Mouse (Mus musculus) MEL (cell line): ENCODE measurements around the gene Rhbdl1. TPM values are rescaled to one million over a fixed set of nuclear protein-coding genes. Genes with fewer than 3 reads are reported as not detected.
A peak's percentile ranks its signal among the peaks of the same experiment; 100 is the strongest.

Experiments
- DNase-seq: peaks from one replicate; pipeline ENCODE4 v3.0.0; 2011; ENCODE audit warnings: low read depth, low spot score
- H3K27ac ChIP-seq: 2 replicates; pipeline ENCODE4 v1.5.1; 2012; ENCODE audit warnings: low read depth, mild to moderate bottlenecking, control low read depth, low read length, moderate library complexity; ENCODE audit not compliant: control insufficient read depth
- H3K27me3 ChIP-seq, 2 experiments: fragments of 150-350 bp in 1 of 2; sonication (generic) in 1 of 2; 2 replicates each; pipeline ENCODE4 v1.6.1; 2012; ENCODE audit warnings: low read length in 2 of 2, mild to moderate bottlenecking in 2 of 2, improper control_type of control experiment in 1 of 2, moderate library complexity in 1 of 2; ENCODE audit not compliant: insufficient read depth in 2 of 2, control insufficient read depth in 1 of 2
- H3K36me3 ChIP-seq, 2 experiments: 2 replicates each; pipeline ENCODE4 v1.6.1; 2012 to 2014; ENCODE audit warnings: low read length in 2 of 2, improper control_type of control experiment in 1 of 2, inconsistent platforms in 1 of 2, mild to moderate bottlenecking in 1 of 2; ENCODE audit not compliant: insufficient read depth in 2 of 2, control insufficient read depth in 1 of 2
- H3K4me1 ChIP-seq, 2 experiments: fragments of 150-350 bp in 1 of 2; sonication (generic) in 1 of 2; 2 replicates each; pipeline ENCODE4 v1.6.1; 2012; ENCODE audit warnings: low read length in 2 of 2, improper control_type of control experiment in 1 of 2, mild to moderate bottlenecking in 1 of 2; ENCODE audit not compliant: insufficient read depth in 2 of 2, control insufficient read depth in 1 of 2
- H3K4me3 ChIP-seq, 2 experiments: fragments of 150-350 bp in 1 of 2; sonication (generic) in 1 of 2; 2 replicates each; pipeline ENCODE4 v1.5.1; 2012; ENCODE audit warnings: low read depth in 2 of 2, low read length in 2 of 2, mild to moderate bottlenecking in 2 of 2, moderate library complexity in 2 of 2, control low read depth in 1 of 2, improper control_type of control experiment in 1 of 2; ENCODE audit not compliant: control insufficient read depth in 1 of 2, insufficient read depth in 1 of 2
- H3K79me2 ChIP-seq: 2 replicates; pipeline ENCODE4 v1.6.1; 2012; ENCODE audit warnings: mild to moderate bottlenecking, low read length, moderate library complexity; ENCODE audit not compliant: control insufficient read depth, poor library complexity, insufficient read depth
- H3K9ac ChIP-seq: 2 replicates; pipeline ENCODE4 v1.6.1; 2012; ENCODE audit warnings: low read depth, mild to moderate bottlenecking, control low read depth, low read length, moderate library complexity; ENCODE audit not compliant: control insufficient read depth, poor library complexity, severe bottlenecking
- H3K9me3 ChIP-seq: fragments of 150-350 bp; sonication (generic); replicated peaks from 2 replicates; pipeline ENCODE4 v1.6.1; 2012; ENCODE audit warnings: mild to moderate bottlenecking, low read length, improper control_type of control experiment, moderate library complexity; ENCODE audit not compliant: insufficient read depth
- CTCF ChIP-seq, 3 experiments: IDR thresholded peaks in 2 of 3; conservative IDR thresholded peaks in 1 of 3; 2 replicates each; pipeline ENCODE4 v1.5.1; 2011 to 2012; ENCODE audit warnings: low read length in 3 of 3, low read depth in 2 of 3, mild to moderate bottlenecking in 2 of 3, improper control_type of control experiment in 1 of 3, inconsistent platforms in 1 of 3, mixed read lengths in 1 of 3, moderate library complexity in 1 of 3; ENCODE audit not compliant: control insufficient read depth in 1 of 3, insufficient read depth in 1 of 3, poor library complexity in 1 of 3, severe bottlenecking in 1 of 3
- E2F4 ChIP-seq: IDR thresholded peaks from 2 replicates; pipeline ENCODE4 v1.6.1; 2011; ENCODE audit warnings: low read depth, low read length, improper control_type of control experiment, borderline replicate concordance
- ELF1 ChIP-seq: IDR thresholded peaks from 2 replicates; pipeline ENCODE4 v1.6.1; 2014; ENCODE audit warnings: low read depth, mild to moderate bottlenecking, inconsistent platforms, low read length, improper control_type of control experiment, moderate library complexity
- EP300 ChIP-seq, 2 experiments: IDR thresholded peaks; 2 replicates each; pipeline ENCODE4 v1.6.1; 2011; ENCODE audit warnings: improper control_type of control experiment in 2 of 2, low read length in 2 of 2, low read depth in 1 of 2, mild to moderate bottlenecking in 1 of 2
- GABPA ChIP-seq: IDR thresholded peaks from 2 replicates; pipeline ENCODE4 v1.6.1; 2012; ENCODE audit warnings: low read depth, mild to moderate bottlenecking, inconsistent platforms, low read length, improper control_type of control experiment, moderate library complexity
- HCFC1 ChIP-seq: IDR thresholded peaks from 2 replicates; pipeline ENCODE4 v1.6.1; 2012; ENCODE audit warnings: low read depth, mild to moderate bottlenecking, inconsistent platforms, low read length, improper control_type of control experiment, moderate library complexity
- KAT2A ChIP-seq: conservative IDR thresholded peaks from 2 replicates; pipeline ENCODE4 v1.6.1; 2012; ENCODE audit warnings: low read depth, low read length, improper control_type of control experiment, inconsistent platforms
- MXI1 ChIP-seq: IDR thresholded peaks from 2 replicates; pipeline ENCODE4 v1.6.1; 2011; ENCODE audit warnings: mild to moderate bottlenecking, low read depth, low read length, improper control_type of control experiment
- MYB ChIP-seq: IDR thresholded peaks from 2 replicates; pipeline ENCODE4 v1.6.1; 2011; ENCODE audit warnings: mild to moderate bottlenecking, low read depth, low read length, improper control_type of control experiment
- NRF1 ChIP-seq: IDR thresholded peaks from 2 replicates; pipeline ENCODE4 v1.6.1; 2014; ENCODE audit warnings: low read depth, mild to moderate bottlenecking, inconsistent platforms, low read length, improper control_type of control experiment, moderate library complexity; ENCODE audit not compliant: poor library complexity, insufficient read depth, severe bottlenecking
- POLR2A ChIP-seq, 2 experiments: IDR thresholded peaks; 2 replicates each; pipeline ENCODE4 v1.6.1; 2011 to 2012; ENCODE audit warnings: low read length in 2 of 2, mild to moderate bottlenecking in 2 of 2, control low read depth in 1 of 2, improper control_type of control experiment in 1 of 2, low read depth in 1 of 2, moderate library complexity in 1 of 2; ENCODE audit not compliant: control insufficient read depth in 1 of 2, insufficient read depth in 1 of 2, poor library complexity in 1 of 2
- POLR2AphosphoS5 ChIP-seq: IDR thresholded peaks from 2 replicates; pipeline ENCODE4 v1.6.1; 2012; ENCODE audit warnings: low read depth, borderline replicate concordance, mild to moderate bottlenecking, inconsistent platforms, low read length, moderate library complexity, mixed read lengths
- RCOR1 ChIP-seq: IDR thresholded peaks from 2 replicates; pipeline ENCODE4 v1.6.1; 2012; ENCODE audit warnings: low read depth, mild to moderate bottlenecking, inconsistent platforms, low read length, improper control_type of control experiment
- TAL1 ChIP-seq: IDR thresholded peaks from 2 replicates; pipeline ENCODE4 v1.6.1; 2012; ENCODE audit warnings: mild to moderate bottlenecking, inconsistent platforms, low read length, moderate library complexity, mixed read lengths
- TBP ChIP-seq: IDR thresholded peaks from 2 replicates; pipeline ENCODE4 v1.8.0; 2011; ENCODE audit warnings: low read depth, low read length, improper control_type of control experiment
- TCF12 ChIP-seq: IDR thresholded peaks from 2 replicates; pipeline ENCODE4 v1.6.1; 2014; ENCODE audit warnings: low read depth, mild to moderate bottlenecking, inconsistent platforms, low read length, improper control_type of control experiment, moderate library complexity
- UBTF ChIP-seq: IDR thresholded peaks from 2 replicates; pipeline ENCODE4 v1.6.1; 2012; ENCODE audit warnings: low read depth, mild to moderate bottlenecking, inconsistent platforms, low read length, improper control_type of control experiment, moderate library complexity, borderline replicate concordance; ENCODE audit not compliant: insufficient read depth
- USF1 ChIP-seq: IDR thresholded peaks from 2 replicates; pipeline ENCODE4 v1.6.1; 2014; ENCODE audit warnings: low read depth, mild to moderate bottlenecking, inconsistent platforms, low read length, improper control_type of control experiment, moderate library complexity
- ZC3H11A ChIP-seq: IDR thresholded peaks from 2 replicates; pipeline ENCODE4 v1.6.1; 2012; ENCODE audit warnings: low read depth, mild to moderate bottlenecking, inconsistent platforms, low read length, improper control_type of control experiment
- ZKSCAN1 ChIP-seq: IDR thresholded peaks from 2 replicates; pipeline ENCODE4 v1.6.1; 2012; ENCODE audit warnings: low read depth, mild to moderate bottlenecking, inconsistent platforms, low read length, improper control_type of control experiment, moderate library complexity
- ZMIZ1 ChIP-seq: IDR thresholded peaks from 2 replicates; pipeline ENCODE4 v1.6.1; 2012; ENCODE audit warnings: low read depth, mild to moderate bottlenecking, inconsistent platforms, low read length, improper control_type of control experiment, moderate library complexity
- ZNF384 ChIP-seq: IDR thresholded peaks from 2 replicates; pipeline ENCODE4 v1.6.1; 2012; ENCODE audit warnings: low read depth, mild to moderate bottlenecking, inconsistent platforms, low read length, improper control_type of control experiment
- polyA plus RNA-seq, 2 experiments: library from polyadenylated mRNA; stranded (reverse) in 1 of 2; unstranded in 1 of 2; fragments of >175 nt in 1 of 2; fragments of >200 nt in 1 of 2; gene quantifications; 2 replicates each; pipeline versions ENCODE4 v1.2.1 to v1.2.4; 2012; ENCODE audit warnings: low replicate concordance in 2 of 2, low read depth in 1 of 2; ENCODE audit not compliant: insufficient read length in 2 of 2, insufficient read depth in 1 of 2, missing spikeins in 1 of 2
- total RNA-seq: library from RNA; depleted of rRNA; stranded (reverse); fragments of 300-350 nt; gene quantifications from 2 replicates; pipeline ENCODE4 v1.2.3, GENCODE M21; 2012

Rhbdl1 gene
- total and polyA plus RNA-seq, 3 experiments, result 1.4 to 4.0 TPM; not detected in 1

- peak overlapping the region; percentile 47 for H3K27ac ChIP-seq
- peaks cover 0 to 5% of the 10 kb centered on the region in 2 experiments; a peak in 1 of 4 replicates for H3K4me1 ChIP-seq
- no peak for TF ChIP-seq MYB
- TF ChIP-seq ZMIZ1, result no peak
- peak in 1 of 2 experiments; percentile 35; a peak in 1 of 4 replicates for TF ChIP-seq POLR2A (IDR thresholded peaks at IDR 0.05; ENCODE audit: control insufficient read depth in 1 of 2, insufficient read depth in 1 of 2, low read depth in 1 of 2, low read length in 2 of 2, poor library complexity in 1 of 2)
- TF ChIP-seq TBP, result peak; percentile 53
- no peak for TF ChIP-seq TCF12
- no peak for TF ChIP-seq POLR2AphosphoS5
- no peak for TF ChIP-seq CTCF (IDR thresholded peaks at IDR 0.05 in 2 of 3, conservative IDR thresholded peaks at IDR 0.05 in 1 of 3; ENCODE audit: control insufficient read depth in 1 of 3, insufficient read depth in 1 of 3, low read depth in 2 of 3, low read length in 3 of 3, poor library complexity in 1 of 3, severe bottlenecking in 1 of 3)
- TF ChIP-seq ELF1, result 0 out of 2 replicates have a peak, but pooled peaks have one; percentile 33
- TF ChIP-seq UBTF, result no peak
- no peak for TF ChIP-seq ZNF384
- TF ChIP-seq ZC3H11A, result no peak
- TF ChIP-seq, all 39 proteins: peak for 3
- Histone ChIP-seq H3K27me3 (no peaks in the 10 kb centered on the region), H3K36me3 (peaks cover 0 to 6% of the 10 kb centered on the region in 2 experiments; a peak in 2 of 4 replicates), H3K4me3 (peak overlapping the region; percentile 76 to 79), H3K9ac (peak overlapping the region; percentile 80), H3K79me2 (peaks cover 25% of the 10 kb centered on the region), H3K9me3 (no peaks in the 10 kb centered on the region)
- DNase-seq, result no peak
Measured at GRCm38 (mm10) chr17:25867509-25867835, 30.4 kb upstream of the Rhbdl1 start.

GRCm38 (mm10) chr17:25866172-25866571 is 29.1 kb upstream of the Rhbdl1 start:
- H3K79me2 ChIP-seq, result peaks cover 25% of the 10 kb centered on the region
- H3K4me3 ChIP-seq, result no peak overlapping the region
- no peak overlapping the region for H3K27ac ChIP-seq
- H3K9me3 ChIP-seq, result no peaks in the 10 kb centered on the region
- peaks cover 0 to 13% of the 10 kb centered on the region in 2 experiments; a peak in 2 of 4 replicates for H3K36me3 ChIP-seq
- no peaks in the 10 kb centered on the region for H3K27me3 ChIP-seq
- peaks cover 0 to 13% of the 10 kb centered on the region in 2 experiments; a peak in 2 of 4 replicates for H3K4me1 ChIP-seq
- no peak for DNase-seq
- TF ChIP-seq KAT2A, result no peak
- TF ChIP-seq TAL1, result no peak
- no peak for TF ChIP-seq TCF12
- TF ChIP-seq POLR2AphosphoS5, result no peak
- TF ChIP-seq RCOR1, result no peak
- TF ChIP-seq USF1, result no peak
- TF ChIP-seq HCFC1, result no peak
- TF ChIP-seq CTCF (IDR thresholded peaks at IDR 0.05 in 2 of 3, conservative IDR thresholded peaks at IDR 0.05 in 1 of 3; ENCODE audit: control insufficient read depth in 1 of 3, insufficient read depth in 1 of 3, low read depth in 2 of 3, low read length in 3 of 3, poor library complexity in 1 of 3, severe bottlenecking in 1 of 3), result no peak
- no peak for TF ChIP-seq EP300 (IDR thresholded peaks at IDR 0.05; ENCODE audit: low read depth in 1 of 2, low read length in 2 of 2)
- TF ChIP-seq NRF1, result no peak
- no peak for TF ChIP-seq E2F4
- no peak for TF ChIP-seq POLR2A (IDR thresholded peaks at IDR 0.05; ENCODE audit: control insufficient read depth in 1 of 2, insufficient read depth in 1 of 2, low read depth in 1 of 2, low read length in 2 of 2, poor library complexity in 1 of 2)
- TF ChIP-seq GABPA, result no peak
- TF ChIP-seq ZKSCAN1, result no peak
- no peak for TF ChIP-seq MXI1
- no peak overlapping the region for H3K9ac ChIP-seq
